Mouse (Mus musculus): ENCODE measurements at regions not wholly inside any gene's neighbourhood (a gene's known extent, or its start where the extent isn't known, plus 50 kb on each side); places are given as distances from the start of the nearest gene placed in this dataset.

DNA sequence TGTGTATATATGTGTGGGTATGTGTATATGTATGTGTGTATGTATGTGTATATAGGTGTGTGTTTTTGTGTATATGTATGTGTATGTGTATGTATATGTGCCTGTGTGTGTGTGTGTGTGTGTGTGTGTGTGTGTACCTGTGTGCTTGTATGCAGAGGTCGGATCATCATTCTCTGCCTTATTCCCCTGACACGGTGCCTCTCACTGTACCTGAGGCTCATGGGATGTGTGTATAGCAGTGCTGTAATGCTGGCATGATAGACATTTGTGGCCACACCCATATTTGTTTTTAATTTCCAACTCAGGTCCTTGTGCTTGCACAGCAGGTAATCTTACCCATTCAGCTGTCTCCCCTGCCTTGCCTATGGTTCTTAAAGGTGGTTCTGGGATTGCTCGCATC lies 402.1 kb upstream of the Tmpo start:
- DNase-seq (ENCODE audit: low read depth): no peak

DNA sequence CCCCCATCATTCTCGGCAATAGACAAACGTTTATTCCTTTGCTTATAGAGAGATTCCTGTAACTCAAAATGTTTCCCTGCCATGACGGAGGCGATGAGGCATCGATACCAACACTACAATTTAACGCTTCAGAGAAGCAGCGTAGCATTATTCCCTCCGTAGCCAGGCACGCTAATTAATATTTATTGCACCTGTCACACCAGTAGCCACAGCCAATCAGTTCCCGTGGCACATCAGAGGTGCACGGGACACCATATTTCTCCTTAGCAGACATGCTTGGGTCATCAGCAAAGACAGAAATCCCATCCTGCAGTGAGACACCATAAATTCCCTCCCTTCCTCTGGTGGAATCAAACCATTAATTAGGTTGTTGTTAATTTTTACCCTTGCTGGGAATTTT lies 399.8 kb upstream of the Tmpo start:
- no peak for DNase-seq (ENCODE audit: low read depth)

GRCm38 (mm10) chr10:91575323-91576064 lies 394.4 kb upstream of the Tmpo start:
- DNase-seq (ENCODE audit: low read depth): no peak

DNA sequence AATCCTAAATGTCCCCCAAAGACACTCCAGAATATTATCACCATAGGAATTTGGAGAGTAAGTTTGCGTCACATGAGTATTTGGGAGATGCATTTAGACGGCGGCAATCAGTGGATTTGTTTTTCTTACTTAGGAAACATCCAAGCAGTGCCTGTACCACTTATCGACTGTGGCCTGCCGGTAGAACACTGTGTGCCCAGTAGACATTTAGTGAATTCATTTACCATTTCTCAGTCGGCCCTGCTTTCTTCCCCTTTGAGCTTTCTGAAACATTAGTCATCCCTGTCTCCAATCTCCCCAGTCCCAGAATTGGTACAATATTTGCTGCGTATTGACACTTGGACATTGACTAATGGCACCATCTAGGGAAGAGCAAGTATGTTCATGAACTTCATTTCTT lies 391.7 kb upstream of the Tmpo start:
- no peak for DNase-seq (ENCODE audit: low read depth)

DNA sequence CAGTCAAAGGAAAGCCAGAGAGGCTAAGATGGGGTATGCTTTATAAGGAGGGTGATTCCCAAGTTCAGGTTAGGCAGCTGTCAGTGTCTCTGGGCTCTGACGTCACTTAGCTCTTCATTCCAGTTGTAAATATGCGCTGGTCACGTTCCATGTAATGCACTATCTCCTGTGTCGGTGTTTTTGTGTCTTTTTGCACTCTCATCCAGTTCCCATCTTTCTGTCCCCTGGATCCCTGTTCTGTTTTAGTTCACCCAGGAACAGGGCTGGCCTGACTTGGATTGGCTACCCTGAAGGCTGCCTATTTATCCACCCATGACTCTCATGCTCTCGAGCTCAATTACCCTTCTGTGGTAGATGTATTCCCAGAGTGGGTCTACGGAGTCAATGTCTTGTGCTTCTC lies 387.9 kb upstream of the Tmpo start:
- DNase-seq (ENCODE audit: low read depth): no peak

DNA sequence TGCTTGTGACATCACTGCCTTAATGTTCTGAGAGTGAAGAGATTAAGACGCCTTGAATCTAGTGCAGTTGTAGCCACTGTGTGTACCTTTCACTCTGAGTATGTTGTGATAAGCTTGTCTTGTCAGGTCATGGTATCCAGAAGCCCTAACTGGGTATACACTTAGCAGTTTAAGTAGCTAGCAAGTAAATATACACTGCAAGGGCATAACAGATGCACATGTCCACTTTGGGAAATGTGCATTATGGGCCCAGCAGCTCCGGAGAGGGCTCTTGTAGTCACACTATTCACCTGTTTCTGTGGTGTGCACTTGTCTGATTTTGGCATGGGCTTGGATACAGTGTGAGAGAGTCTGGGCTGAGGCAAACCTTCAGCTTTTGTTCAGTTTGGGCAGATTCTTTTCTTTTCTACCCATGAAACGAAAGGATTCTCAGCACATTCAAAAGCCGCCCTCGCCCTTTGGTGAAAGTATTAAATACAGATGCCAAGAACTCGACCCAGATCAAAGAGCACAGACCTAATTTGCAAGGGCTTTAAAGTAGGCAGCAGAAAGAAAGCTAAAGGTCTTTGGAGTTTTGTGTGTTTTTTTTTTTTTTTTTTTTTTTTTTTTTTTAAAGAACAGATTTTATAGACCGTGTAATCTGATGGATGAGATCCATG lies 385.1 kb upstream of the Tmpo start:
- no peak for DNase-seq (ENCODE audit: low read depth)

DNA sequence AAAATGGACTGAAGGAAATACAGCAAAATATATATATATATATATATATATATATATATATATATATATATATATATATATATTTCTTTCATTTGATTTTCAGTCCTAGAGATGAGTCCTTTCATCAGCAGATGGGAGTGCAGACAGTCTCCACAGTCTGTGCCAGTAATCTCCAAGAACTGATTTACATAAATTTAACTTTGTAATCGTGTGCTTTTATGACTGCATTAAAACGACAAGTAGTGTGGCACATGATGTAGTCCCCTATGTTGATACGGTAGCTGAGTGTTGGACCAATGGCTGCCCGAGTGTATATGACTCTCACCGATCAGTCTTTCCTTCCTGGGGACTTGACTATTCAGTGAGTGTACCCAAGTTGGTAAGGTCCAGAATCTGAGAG lies 378.2 kb upstream of the Tmpo start:
- DNase-seq (ENCODE audit: low read depth): no peak

DNA sequence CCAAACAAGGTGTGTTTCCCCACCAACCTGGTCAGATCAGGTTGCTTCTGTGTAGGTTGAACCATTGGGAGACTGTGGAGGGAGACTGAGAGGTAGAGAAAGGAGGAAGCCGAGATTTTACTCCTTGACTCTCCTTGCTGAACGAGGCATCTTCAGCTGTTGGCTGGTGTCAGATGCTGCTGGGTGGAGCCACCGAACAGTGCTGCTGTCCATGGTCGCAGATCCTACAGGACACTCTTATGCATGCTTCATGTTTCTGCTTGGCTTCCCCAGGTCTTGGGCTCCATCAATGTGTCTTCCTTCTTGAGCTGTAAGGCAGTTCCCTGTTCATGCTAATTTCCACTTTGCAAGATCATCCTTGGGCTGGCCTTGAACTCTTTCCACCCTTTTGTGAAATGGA lies 367.0 kb upstream of the Tmpo start:
- DNase-seq (ENCODE audit: low read depth): no peak

DNA sequence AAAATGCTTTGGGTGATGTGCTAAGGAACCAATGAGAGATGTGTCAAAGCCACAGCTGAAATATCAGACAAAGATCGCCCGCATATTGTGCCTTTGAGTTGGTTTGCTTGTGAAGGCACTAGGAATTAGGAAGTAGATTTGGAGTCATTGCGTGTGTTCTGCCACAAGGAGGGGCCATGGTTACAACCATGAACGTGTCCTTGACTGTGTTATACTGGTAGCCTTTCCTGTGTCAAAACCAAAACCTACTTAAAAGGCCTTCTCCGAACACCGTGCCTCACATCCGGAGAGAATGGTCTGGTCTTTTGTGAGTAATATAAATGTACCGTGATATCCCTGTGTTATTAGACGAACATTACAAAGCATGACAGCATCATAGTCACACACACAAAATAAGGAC lies 365.0 kb upstream of the Tmpo start:
- peak; percentile 28 for DNase-seq (ENCODE audit: low read depth)

DNA sequence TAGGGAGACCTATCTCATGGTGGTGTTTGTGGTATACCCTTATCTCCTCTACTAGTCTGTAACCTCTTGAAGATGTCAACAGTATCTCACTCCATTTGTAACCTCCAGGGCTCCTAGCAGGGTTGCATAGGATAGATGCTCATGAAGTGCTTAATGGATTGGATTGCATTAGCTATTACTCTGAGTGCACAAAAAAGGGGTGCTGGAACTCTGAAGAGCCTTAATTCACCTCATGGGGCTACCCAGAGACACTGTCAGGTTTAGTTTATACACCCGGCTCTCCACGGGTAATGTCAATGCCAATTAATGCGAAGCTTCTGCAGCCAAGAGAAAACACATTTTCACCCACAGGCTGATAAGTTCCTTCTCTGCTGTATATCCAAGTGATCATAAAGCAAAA lies 364.3 kb upstream of the Tmpo start:
- no peak for DNase-seq (ENCODE audit: low read depth)

DNA sequence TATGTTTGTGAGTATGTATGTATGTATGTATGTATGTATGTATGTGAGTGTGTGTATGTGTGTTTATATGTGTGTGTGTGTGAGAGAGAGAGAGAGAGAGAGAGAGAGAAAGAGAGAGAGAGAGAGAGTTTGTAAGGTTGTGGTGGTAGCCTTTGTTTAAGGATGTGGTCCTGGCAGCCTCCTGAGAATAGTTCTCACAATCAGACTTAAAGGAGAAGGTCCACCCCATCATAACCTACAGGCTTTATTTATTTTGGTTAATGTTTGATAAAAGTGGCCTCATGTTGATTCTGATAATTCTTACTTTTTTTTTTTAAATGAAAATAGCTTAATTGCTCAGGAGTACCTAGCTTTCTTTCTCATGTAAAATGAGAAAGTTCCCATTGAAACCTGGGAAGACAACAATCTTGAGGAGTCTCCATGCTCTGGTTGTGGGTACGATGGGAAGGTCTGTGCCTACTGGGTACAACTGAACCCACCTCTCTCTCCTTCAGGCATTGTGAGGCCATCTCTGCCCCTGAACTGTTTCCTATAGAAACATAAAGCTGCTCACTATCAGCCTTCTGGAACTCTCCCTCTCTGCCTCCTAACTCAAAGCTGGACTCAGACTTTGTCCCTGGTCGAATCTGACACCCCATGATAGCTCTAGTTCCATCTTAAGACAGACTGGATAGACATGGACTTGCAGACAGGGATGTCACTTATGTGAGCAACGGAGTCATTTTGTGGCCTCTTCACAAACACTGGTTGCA lies 362.2 kb upstream of the Tmpo start:
- no peak for DNase-seq (ENCODE audit: low read depth)

GRCm38 (mm10) chr10:91542201-91542604 lies 361.1 kb upstream of the Tmpo start:
- DNase-seq (ENCODE audit: low read depth): no peak

DNA sequence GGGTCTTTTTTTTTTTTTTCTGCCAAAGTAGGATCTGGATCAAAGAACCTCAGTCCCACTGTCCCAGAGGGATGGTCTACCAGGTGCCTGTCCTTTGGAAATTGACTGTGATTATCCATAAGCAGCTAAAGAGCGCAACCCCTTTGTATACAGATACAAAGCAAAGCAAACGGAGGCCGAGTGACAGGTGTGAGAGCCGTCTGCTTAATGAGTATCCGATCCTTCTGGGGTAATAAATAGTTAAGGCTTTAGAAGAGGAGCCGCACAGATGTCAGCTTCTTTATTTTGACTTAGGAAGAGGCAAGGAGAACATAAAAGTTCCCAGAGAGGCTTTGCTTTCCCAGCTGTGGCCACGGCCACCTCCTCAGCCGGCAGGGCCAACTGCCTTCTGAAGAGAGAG lies 356.1 kb upstream of the Tmpo start:
- no peak for DNase-seq (ENCODE audit: low read depth)

- no peak for DNase-seq (ENCODE audit: low read depth)
Measured at GRCm38 (mm10) chr10:91535392-91535791, 354.3 kb upstream of the Tmpo start.

DNA sequence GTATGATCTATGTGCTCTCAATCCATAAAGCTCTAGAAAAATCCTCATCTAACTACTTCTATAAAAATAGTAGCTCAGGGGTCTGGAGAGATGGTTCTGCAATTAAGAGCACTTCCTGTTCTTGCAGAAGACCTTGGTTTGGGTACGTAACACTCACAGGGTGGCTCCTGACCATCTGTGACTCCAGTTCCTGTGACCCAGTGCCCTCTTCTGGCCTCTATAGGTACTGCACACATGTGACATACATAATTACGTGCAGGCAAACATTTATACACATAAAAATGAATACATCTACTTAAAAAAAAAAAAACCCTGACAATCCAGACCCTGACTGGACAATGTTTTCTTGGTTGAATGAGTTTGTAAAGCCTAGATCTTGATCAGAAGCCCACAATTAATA lies 347.2 kb upstream of the Tmpo start:
- DNase-seq (ENCODE audit: low read depth): peak; percentile 5

DNA sequence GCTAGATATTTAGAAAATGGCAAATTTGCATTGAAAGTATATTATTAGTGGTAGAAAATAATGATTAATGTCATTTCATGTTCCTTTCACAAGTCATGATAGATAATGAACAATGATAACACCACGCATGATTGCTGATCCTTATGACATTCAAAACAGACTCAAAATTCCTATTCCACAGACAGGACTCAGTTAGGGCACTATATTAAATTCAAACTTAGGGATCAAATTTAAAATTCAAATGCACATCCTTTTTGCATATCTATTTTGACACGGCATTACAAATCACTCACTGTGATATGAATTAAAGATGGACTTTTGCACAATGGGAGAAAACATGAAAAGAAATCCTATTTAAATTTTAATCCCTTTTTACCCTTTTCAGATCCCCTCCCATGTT lies 340.1 kb upstream of the Tmpo start:
- DNase-seq (ENCODE audit: low read depth): no peak

- no peak for DNase-seq (ENCODE audit: low read depth)
Measured at GRCm38 (mm10) chr10:91515021-91515371, 333.9 kb upstream of the Tmpo start.

DNA sequence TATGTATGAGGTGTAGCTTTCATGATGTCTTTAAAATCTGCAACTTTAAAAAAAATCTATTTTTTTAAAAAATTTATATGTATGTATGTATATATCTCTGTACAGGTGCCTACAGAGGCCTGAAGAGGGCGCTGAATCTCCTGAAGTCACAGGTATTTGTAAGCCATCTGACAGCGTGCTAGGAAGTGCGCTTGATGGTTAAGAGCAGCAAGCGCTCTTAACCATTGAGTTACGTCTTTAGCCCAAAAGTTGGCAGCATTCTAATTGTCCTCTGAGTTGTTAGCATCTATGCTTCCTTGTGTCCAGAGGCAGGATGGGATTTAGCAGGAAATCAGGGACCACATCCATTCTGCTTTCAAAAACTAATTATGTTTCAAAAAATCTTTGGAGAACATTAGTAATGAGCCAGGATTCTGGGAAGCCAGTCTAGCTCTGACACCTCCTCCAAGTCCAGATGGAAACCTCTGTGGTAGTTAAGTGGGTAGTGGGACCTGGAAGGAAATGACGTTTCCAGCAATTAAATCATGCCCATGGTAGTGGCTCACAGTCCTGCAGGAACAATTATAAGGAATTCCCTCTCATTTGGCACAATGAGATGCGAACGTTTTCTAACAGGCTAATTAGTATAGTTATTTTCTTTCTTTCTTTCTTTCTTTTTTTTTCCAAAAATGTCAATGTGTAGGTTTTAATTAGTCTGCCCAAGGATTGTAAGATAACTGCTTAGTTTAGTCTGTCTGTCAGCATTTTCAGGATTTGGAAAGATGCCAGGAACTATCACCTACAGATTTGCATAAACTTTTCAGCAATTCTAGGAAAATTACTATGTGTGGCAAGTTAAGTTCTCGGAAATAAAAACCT lies 333.3 kb upstream of the Tmpo start:
- no peak for DNase-seq (ENCODE audit: low read depth)

DNA sequence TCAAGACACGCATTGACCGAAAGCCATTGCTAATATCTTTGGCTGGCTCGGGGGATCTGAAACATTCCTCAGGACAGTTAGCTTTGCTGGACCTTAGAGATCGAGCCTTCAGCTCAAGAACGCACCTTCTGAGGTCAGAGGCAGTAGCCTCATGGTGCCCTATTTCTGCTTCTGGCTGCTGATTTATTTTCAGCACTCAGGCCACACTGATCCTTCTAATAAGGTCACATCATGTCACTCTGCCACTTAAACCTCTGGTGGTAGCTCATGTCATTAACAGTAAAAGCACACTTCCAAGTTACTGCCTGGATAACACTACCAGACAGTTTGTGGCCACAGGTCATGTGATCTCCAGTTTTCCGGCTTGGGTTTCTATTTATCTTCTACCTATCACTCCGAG lies 325.9 kb upstream of the Tmpo start:
- no peak for DNase-seq (ENCODE audit: low read depth)

GRCm38 (mm10) chr10:91504891-91505290 lies 323.8 kb upstream of the Tmpo start:
- DNase-seq (ENCODE audit: low read depth): no peak

GRCm38 (mm10) chr10:91498543-91498942 lies 317.4 kb upstream of the Tmpo start:
- no peak for DNase-seq (ENCODE audit: low read depth)

GRCm38 (mm10) chr10:91464691-91465090 lies 283.6 kb upstream of the Tmpo start:
- DNase-seq (ENCODE audit: low read depth): no peak
